Mouse (Mus musculus) liver, adult 2 months (tissue): ENCODE results near the gene Nfkbib. TPM values are rescaled to one million over a fixed set of nuclear protein-coding genes. Genes with fewer than 3 reads are reported as not detected.
A peak's percentile ranks its signal among the peaks of the same experiment; 100 is the strongest.

Experiments used
- DNase-seq: peaks from one replicate; pipeline ENCODE4 v3.0.0-alpha.2; 2011; ENCODE audit warnings: low read depth, low spot score; ENCODE audit errors: extremely low read depth
- H3K27ac ChIP-seq: fragments of 200-500 bp; replicated peaks from 2 replicates; pipeline ENCODE4 v1.5.1; 2012; ENCODE audit warnings: low read depth, mild to moderate bottlenecking, control low read depth, inconsistent platforms, low read length; ENCODE audit not compliant: insufficient read depth
- H3K27me3 ChIP-seq: fragments of 200-500 bp; 2 replicates; pipeline ENCODE4 v1.6.1; 2012; ENCODE audit warnings: mild to moderate bottlenecking, moderate library complexity, low read length, inconsistent platforms; ENCODE audit not compliant: control insufficient read depth, insufficient read depth
- H3K36me3 ChIP-seq: fragments of 200-500 bp; 2 replicates; pipeline ENCODE4 v1.6.1; 2012; ENCODE audit warnings: low read length, inconsistent platforms; ENCODE audit not compliant: control insufficient read depth, insufficient read depth
- H3K4me1 ChIP-seq: fragments of 200-500 bp; 2 replicates; pipeline ENCODE4 v1.6.1; 2011; ENCODE audit warnings: low read length; ENCODE audit not compliant: control insufficient read depth, insufficient read depth
- H3K4me3 ChIP-seq: fragments of 200-500 bp; 2 replicates; pipeline ENCODE4 v1.5.1; 2011; ENCODE audit warnings: low read depth, mild to moderate bottlenecking, control low read depth, low read length, moderate library complexity; ENCODE audit not compliant: insufficient read depth
- H3K79me2 ChIP-seq: fragments of 200-500 bp; 2 replicates; pipeline ENCODE4 v1.6.1; 2012; ENCODE audit warnings: inconsistent platforms, mild to moderate bottlenecking, low read length, moderate library complexity; ENCODE audit not compliant: control insufficient read depth, insufficient read depth
- H3K9ac ChIP-seq: fragments of 200-500 bp; 2 replicates; pipeline ENCODE4 v1.6.1; 2012; ENCODE audit warnings: low read depth, mild to moderate bottlenecking, control low read depth, inconsistent platforms, low read length
- CTCF ChIP-seq: fragments of 200-500 bp; IDR thresholded peaks from 2 replicates; pipeline ENCODE4 v1.5.1; 2011; ENCODE audit warnings: low read depth, low read length, control low read depth
- POLR2A ChIP-seq: fragments of 200-500 bp; IDR thresholded peaks from 2 replicates; pipeline ENCODE4 v1.6.1; 2011; ENCODE audit warnings: low read length, control low read depth; ENCODE audit not compliant: insufficient read depth; ENCODE audit errors: extremely low read depth
- WGBS: fragments of 180-500 bp; shearing (Covaris S2); methylation state at CpG from one replicate; pipeline ENCODE4 v1.1.7; 2018; 5-methylcytosine and 5-hydroxymethylcytosine counted together
- polyA plus RNA-seq: library from polyadenylated mRNA; depleted of rRNA; stranded (reverse); fragments of >200 nt; gene quantifications from 2 replicates; pipeline ENCODE4 v1.2.3, GENCODE M21; 2012; rRNA removed
- total RNA-seq: library from RNA; depleted of rRNA; stranded (reverse); fragments of >200 nt; gene quantifications from 2 replicates; pipeline ENCODE4 v1.2.3, GENCODE M21; 2014; rRNA removed

Gene Nfkbib
- total RNA-seq: 6.1 and 7.3 TPM in 2 replicates
- polyA plus RNA-seq: 39.9 and 46.3 TPM in 2 replicates

DNA sequence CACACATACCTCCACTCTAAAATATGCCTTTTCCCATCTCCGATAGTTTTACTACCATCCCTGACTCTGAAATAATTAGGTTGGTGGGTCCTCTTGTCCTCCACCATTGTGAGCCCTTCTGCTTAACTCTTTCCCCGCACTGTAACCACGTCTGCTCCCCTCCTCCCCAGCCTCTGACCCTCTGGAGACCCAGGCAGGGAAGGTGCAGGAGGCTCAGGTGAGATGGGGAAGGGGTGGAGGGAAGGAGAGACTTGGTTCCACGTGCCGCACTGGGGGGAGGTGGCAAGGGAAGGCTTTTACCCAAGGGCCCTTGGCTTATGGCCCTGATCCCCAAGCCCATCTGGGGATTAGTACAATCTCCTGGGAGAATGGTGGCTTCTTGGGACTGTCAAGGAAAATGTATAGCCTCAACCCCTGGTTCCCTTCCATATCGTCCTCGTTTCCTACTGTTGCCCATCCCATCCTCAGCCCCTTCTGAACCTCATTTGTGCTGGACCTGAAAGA is at the start of gene Nfkbib:
Gene Nfkbib, minus strand, starts transcription at position 51 of the 504 bp plus-strand sequence.
- H3K9ac ChIP-seq: peak within 1 kb of the TSS; percentile 73
- 78% methylated on average over 7 of the region's 7 CpGs for WGBS
- H3K79me2 ChIP-seq: peaks cover 35% of the 10 kb centered on the region; the same call in 1 of the 2 replicates
- no peak within 1 kb of the TSS; the same call in 1 of the 2 replicates for H3K27ac ChIP-seq
- no peaks in the 10 kb centered on the region for H3K36me3 ChIP-seq
- peaks cover 11% of the 10 kb centered on the region for H3K4me1 ChIP-seq
- peak within 1 kb of the TSS; percentile 99 for H3K4me3 ChIP-seq
- no peak for TF ChIP-seq POLR2A
- TF ChIP-seq CTCF: no peak
- no peak for DNase-seq
- H3K27me3 ChIP-seq: no peaks in the 10 kb centered on the region

DNA sequence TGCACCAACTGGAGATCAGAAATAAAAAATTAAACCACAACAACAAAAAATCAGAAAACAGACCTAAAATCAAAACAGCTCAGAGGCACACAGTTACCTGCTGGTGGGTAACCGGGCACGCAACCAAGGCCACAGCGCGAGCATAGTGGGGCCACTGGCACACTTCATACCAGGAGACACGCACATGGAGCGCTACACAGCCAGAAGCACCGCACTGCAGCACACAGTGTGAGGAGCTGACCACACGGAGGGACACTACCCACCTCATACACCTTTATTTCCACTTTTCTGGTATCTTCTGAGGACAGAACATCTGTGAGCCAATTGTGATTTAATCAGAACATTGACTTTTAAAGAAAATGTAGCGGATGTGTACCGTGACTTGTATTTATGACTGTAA is 49.6 kb upstream of the Nfkbib start:
- peaks cover 89% of the 10 kb centered on the region for H3K36me3 ChIP-seq
- peaks cover 17% of the 10 kb centered on the region; the same call in 1 of the 2 replicates for H3K79me2 ChIP-seq
- H3K4me3 ChIP-seq: no peak overlapping the region
- 87% methylated on average over 10 of the region's 10 CpGs for WGBS
- no peak overlapping the region for H3K9ac ChIP-seq
- no peaks in the 10 kb centered on the region for H3K27me3 ChIP-seq
- DNase-seq: no peak
- TF ChIP-seq POLR2A (no peak), CTCF (no peak)
- no peak overlapping the region for H3K27ac ChIP-seq
- peaks cover 32% of the 10 kb centered on the region for H3K4me1 ChIP-seq

DNA sequence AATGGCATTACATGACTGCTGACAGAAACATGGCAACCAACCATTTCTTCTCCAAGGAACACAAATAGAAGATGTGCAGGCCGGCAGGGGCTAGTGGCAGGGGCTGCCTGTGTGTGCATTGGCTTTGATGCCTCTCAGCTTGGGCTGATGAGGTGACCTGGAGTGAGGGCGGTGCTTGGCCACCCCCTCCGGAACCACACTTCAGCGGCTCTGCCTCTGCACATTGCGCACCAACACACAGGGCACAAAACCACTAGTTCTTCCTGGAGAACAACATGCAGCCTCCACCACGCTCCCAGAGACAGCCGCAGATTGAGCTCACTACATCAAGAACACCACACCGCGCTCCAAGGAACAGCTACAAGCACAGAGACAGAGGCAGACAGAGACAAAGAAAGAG is 48.9 kb upstream of the Nfkbib start:
- WGBS: 75% methylated on average over 9 of the region's 9 CpGs
- Histone ChIP-seq H3K4me1 (peaks cover 26% of the 10 kb centered on the region), H3K27ac (no peak overlapping the region), H3K4me3 (no peak overlapping the region), H3K27me3 (no peaks in the 10 kb centered on the region), H3K9ac (peak overlapping the region; percentile 2; the same call in 1 of the 2 replicates), H3K79me2 (peaks cover 18% of the 10 kb centered on the region; the same call in 1 of the 2 replicates), H3K36me3 (peaks cover 85% of the 10 kb centered on the region)
- no peak for TF ChIP-seq CTCF
- 0 out of 2 replicates have a peak, but pooled peaks have one; percentile 13 for TF ChIP-seq POLR2A
- no peak for DNase-seq

DNA sequence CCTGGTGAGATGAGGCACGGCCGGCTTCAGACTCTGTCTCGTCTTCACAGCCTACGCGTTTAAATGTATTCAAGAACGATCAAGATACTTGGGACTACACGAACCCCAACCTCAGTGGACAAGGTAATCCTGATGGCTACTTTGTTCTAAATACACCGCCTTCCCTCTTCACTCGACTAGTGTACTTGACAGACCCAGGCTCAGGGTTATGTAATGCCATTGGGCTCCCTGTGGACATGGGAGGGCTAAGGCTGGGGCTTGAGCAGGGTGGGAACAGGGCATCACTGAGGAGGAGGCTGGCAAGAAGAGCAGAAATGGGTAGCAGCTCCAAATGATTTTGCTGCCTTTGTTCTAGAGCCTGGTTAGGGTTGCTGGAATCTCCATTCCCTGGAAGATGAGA is 47.9 kb upstream of the Nfkbib start:
- peaks cover 16% of the 10 kb centered on the region for H3K4me1 ChIP-seq
- no peaks in the 10 kb centered on the region for H3K27me3 ChIP-seq
- H3K36me3 ChIP-seq: peaks cover 75% of the 10 kb centered on the region
- H3K27ac ChIP-seq: no peak overlapping the region
- DNase-seq: no peak
- H3K4me3 ChIP-seq: no peak overlapping the region
- WGBS: 91% methylated on average over 9 of the region's 9 CpGs
- no peak overlapping the region for H3K9ac ChIP-seq
- TF ChIP-seq CTCF: no peak
- TF ChIP-seq POLR2A: no peak
- peaks cover 18% of the 10 kb centered on the region; the same call in 1 of the 2 replicates for H3K79me2 ChIP-seq

DNA sequence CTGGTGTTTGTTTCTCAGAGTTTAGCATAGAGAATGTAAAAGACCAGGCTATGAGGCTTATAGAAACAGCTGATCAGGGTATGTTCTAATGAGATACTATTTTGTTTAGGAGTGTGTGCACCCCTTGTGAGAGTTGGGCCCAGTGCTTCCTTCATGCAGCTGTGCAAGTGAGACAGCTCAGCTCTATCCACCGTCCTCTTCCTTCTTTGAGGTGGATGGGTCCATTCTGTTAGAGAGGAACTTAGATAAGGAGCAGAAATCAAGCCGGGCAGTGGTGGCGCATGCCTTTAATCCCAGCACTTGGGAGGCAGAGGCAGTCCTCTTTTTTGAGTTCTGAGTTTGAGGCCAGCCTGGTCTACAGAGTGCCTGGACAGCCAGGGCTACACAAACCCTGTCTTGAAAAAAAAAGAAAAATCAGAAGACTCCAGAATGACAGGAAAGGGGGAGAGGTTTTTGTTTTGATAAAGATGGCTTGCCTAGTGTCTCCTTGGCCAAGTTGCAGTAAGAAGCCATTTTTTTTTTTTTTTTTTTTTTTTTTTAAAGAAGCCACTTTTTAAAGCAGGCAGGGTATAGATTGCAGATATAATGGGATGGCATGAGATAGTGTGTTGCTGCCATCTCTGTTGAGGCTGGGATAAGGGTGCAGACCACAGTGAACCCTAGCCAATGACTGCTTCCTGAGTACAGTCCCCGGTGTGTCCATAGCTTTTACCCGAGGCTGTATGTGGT is 47.2 kb upstream of the Nfkbib start:
- DNase-seq: no peak
- Histone ChIP-seq H3K4me1 (peaks cover 11% of the 10 kb centered on the region), H3K9ac (no peak overlapping the region), H3K79me2 (peaks cover 18% of the 10 kb centered on the region; the same call in 1 of the 2 replicates), H3K27ac (no peak overlapping the region), H3K27me3 (no peaks in the 10 kb centered on the region), H3K36me3 (peaks cover 67% of the 10 kb centered on the region), H3K4me3 (no peak overlapping the region)
- no peak for TF ChIP-seq CTCF
- no peak for TF ChIP-seq POLR2A
- 72% methylated on average over 5 of the region's 5 CpGs for WGBS
